Mouse (Mus musculus) spleen, adult 2 months (tissue): ENCODE data around the gene Jarid2.

Experiments used
- CTCF ChIP-seq: fragments of 200-500 bp; IDR thresholded peaks from 2 replicates; pipeline ENCODE4 v1.5.1; 2011; ENCODE audit warnings: mild to moderate bottlenecking, inconsistent platforms; ENCODE audit not compliant: insufficient read depth, insufficient read length, insufficient replicate concordance; ENCODE audit errors: extremely low read depth
- POLR2A ChIP-seq: fragments of 200-500 bp; IDR thresholded peaks from 2 replicates; pipeline ENCODE4 v1.6.1; 2011; ENCODE audit warnings: low read depth, low read length, inconsistent platforms

DNA sequence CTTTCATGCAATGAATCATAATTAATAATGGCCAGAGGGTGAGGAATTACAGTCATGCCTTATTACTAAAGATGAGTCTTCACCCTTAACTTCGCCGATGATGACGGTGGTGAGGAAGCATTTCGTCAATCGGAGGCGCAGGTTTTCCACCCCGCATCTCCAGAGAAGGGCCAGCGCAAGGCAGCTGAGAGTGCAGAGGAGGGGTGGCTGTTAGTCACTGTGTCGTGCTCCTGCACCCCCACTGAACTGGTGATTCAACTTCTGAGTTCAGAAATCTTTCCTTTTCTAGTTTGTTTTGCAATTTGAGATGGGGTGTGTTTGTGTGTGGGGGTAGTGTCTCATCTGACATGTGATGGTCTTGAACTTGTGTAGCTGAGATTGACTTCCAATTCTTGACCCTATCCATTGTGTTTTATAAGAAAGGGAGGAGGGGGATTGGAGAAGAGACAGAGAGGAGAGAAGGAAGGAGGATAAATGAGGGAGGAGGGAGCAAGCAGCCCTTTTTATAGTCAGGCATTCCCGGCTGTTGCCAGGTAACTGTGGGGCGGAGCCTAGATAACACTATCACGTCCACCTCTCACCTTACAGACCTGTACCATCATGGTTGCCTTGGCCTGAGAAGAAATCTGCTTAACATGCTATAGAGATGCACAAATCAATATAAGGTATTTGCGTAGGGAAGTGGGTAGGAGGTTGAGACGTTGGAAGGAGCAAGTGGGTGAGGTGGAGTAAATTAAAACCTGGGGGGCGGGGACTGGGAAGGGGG is 25.1 kb upstream of the Jarid2 start:
- no peak for TF ChIP-seq CTCF
- no peak for TF ChIP-seq POLR2A
